In the genomic region with DNA sequence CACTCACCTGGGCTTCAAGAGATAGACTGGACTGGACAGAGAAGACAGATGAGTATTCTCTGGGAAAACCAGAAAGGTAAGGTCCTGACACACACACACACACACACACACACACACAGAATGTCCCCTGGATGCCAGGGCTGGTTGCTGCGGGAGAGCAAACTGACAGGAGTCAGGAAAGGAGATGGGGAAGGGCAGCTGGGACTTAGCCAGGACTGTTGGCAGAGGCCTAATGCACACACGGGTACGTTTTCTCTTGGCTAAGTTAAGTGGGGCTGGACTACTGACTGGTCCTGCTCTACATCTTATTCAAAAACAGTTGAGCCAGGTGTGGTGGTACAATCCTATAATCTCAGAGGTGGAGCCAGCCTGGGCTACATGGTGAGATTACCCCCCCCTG, we compare ENCODE assay signal across 27 mouse cellular contexts. TPM values are rescaled to one million over a fixed set of nuclear protein-coding genes. Genes with fewer than 3 reads are reported as not detected.
"Had no signal": no experiment of that assay in that cellular context is flagged by ENCODE, and none has a peak within 500 bp of the region (broad histone marks: within the 10 kb centered on the region; RNA-seq: fewer than 3 reads in every experiment).

No protein-coding gene starts in this region.

- H3K36me3 ChIP-seq: lung, embryonic 15.5 days; midbrain, embryonic 13.5 days; midbrain, embryonic 15.5 days; neural tube, embryonic 15.5 days had no signal

- H3K27ac ChIP-seq: lung, embryonic 15.5 days; macrophage; midbrain, embryonic 13.5 days; midbrain, embryonic 15.5 days; neural tube, embryonic 13.5 days; neural tube, embryonic 15.5 days had no signal

- H3K4me3 ChIP-seq: lung, embryonic 15.5 days; megakaryocyte, embryonic 14.5 days; midbrain, embryonic 13.5 days; midbrain, embryonic 15.5 days; neural tube, embryonic 13.5 days; neural tube, embryonic 15.5 days had no signal

- H3K9ac ChIP-seq: lung, embryonic 15.5 days; midbrain, embryonic 13.5 days; midbrain, embryonic 15.5 days; neural tube, embryonic 13.5 days; neural tube, embryonic 15.5 days had no signal

- DNase-seq: lung, adult 2 months; lung, postnatal 14 days; lung, postnatal 36 days; retina, postnatal 1 day; right cerebral cortex, adult 18-20 months; right cerebral cortex, postnatal 25 days; right cerebral cortex, postnatal 4 days; spleen, adult 18-20 months; thymus, adult 18-20 months; thymus, postnatal 14 days; thymus, postnatal 36 days had no signal

- H3K27me3 ChIP-seq: midbrain, embryonic 13.5 days; midbrain, embryonic 15.5 days had no signal

RNA-seq across cellular contexts. Expression of a gene that starts 0.6 kb away (rescaled TPM):
- total RNA-seq: megakaryocyte progenitor cell, adult 5-6 weeks; monocyte, adult 5-6 weeks had no signal
- polyA plus RNA-seq: macrophage; midbrain, embryonic 11.5 days; small intestine, adult 2 months had no signal

RNA-seq across cellular contexts. Expression of a gene that starts 9.1 kb away (rescaled TPM):
- total RNA-seq: monocyte, adult 5-6 weeks had no signal

RNA-seq across cellular contexts. Expression of a gene that starts 15.7 kb away (rescaled TPM):
- total RNA-seq: megakaryocyte progenitor cell, adult 5-6 weeks; midbrain, postnatal 0 days had no signal
- polyA plus RNA-seq: lung, embryonic 15.5 days; midbrain, embryonic 13.5 days; midbrain, embryonic 15.5 days; midbrain, postnatal 0 days; neural tube, embryonic 11.5 days; neural tube, embryonic 13.5 days; neural tube, embryonic 15.5 days; small intestine, adult 2 months; stomach, embryonic 14.5 days; stomach, embryonic 16.5 days; thymus, postnatal 0 days had no signal

RNA-seq across cellular contexts. Expression of a gene that starts 49.8 kb away (rescaled TPM):
- total RNA-seq: monocyte, adult 5-6 weeks had no signal
